Comparison of ENCODE assay signal across 8 mouse cellular contexts in the genomic region with DNA sequence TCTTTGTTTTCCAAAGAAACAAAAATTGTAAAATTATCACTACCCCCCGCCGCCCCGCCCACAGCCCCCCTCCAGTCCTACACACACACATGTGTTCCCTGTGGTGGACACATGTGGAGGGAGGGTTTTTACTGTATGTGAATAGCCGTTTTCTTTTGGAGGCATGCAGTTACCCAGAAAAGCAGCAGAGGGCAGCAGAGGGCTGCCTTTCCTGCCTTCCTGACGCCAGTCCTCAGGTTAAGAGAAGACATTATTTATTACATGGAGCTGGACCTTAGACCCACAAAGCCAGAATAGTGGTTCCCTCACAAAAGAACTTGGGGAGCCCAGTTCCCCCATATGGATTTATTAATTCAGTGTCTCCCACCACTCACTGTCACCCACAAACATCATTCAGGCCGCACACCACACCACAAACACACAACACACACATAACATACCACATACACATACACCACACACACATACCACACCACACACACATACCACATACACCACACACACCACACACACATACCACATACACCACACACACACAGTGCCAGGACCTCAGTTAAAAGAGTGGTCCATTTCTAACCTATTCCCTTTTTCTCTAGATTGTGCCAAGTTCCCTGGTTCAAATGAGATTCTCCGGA. TPM values are rescaled to one million over a fixed set of nuclear protein-coding genes. Genes with fewer than 3 reads are reported as not detected.
A peak's percentile ranks its signal among the peaks of the same experiment; 100 is the strongest.
DNase-seq lines count a peak whose midpoint lies in the region; ATAC-seq and TF ChIP-seq lines count a peak whose summit lies in the region.

No protein-coding gene starts in this region.

- DNase-seq in 3134 (ENCODE audit: extremely low read depth, insufficient read length, low spot score), result peak; percentile 40
- DNase-seq in adrenal gland, adult 8-10 months, result peak; percentile 49
- DNase-seq in embryo, embryonic 11.5 days (ENCODE audit: low read depth, low spot score), result peak; percentile 61
- peak; percentile 23 to 56 for DNase-seq in gastrocnemius, postnatal 4 days (ENCODE audit: low spot score in 2 of 2)
- DNase-seq in kidney, adult 2 months, result peak; percentile 79
- peak; percentile 87 for DNase-seq in limb, embryonic 11.5 days (ENCODE audit: low spot score)
- DNase-seq in spleen, adult 2 months (ENCODE audit: low read depth in 1 of 2, low spot score in 2 of 2), result peak; percentile 37 to 66

- peak; percentile 73 for ATAC-seq in limb, embryonic 11.5 days (ENCODE audit: insufficient number of reproducible peaks, low FRiP score, low TSS enrichment, low read depth)
- peak; percentile 89 for ATAC-seq in midbrain, embryonic 15.5 days (replicated peaks)

- peak; percentile 94 for TF ChIP-seq CTCF in kidney, adult 2 months (conservative IDR thresholded peaks at IDR 0.05; ENCODE audit: insufficient read depth, insufficient read length, low read depth, low read length)
- TF ChIP-seq CTCF in spleen, adult 2 months (IDR thresholded peaks at IDR 0.05; ENCODE audit: extremely low read depth, insufficient read depth, insufficient read length, insufficient replicate concordance), result peak; percentile 92; the same call in 1 of the 2 replicates

- no peak overlapping the region for H3K4me2 ChIP-seq in limb, embryonic 11.5 days (ENCODE audit: low read depth, severe bottlenecking)
- no peak overlapping the region for H3K4me2 ChIP-seq in midbrain, embryonic 15.5 days

- H3K36me3 ChIP-seq in kidney, adult 2 months (ENCODE audit: control insufficient read depth, insufficient read depth, low read length), result no peaks in the 10 kb centered on the region
- H3K36me3 ChIP-seq in limb, embryonic 11.5 days (ENCODE audit: control insufficient read depth, insufficient read depth, low read length), result no peaks in the 10 kb centered on the region
- no peaks in the 10 kb centered on the region for H3K36me3 ChIP-seq in midbrain, embryonic 15.5 days (replicated peaks)
- no peaks in the 10 kb centered on the region for H3K36me3 ChIP-seq in spleen, adult 2 months (ENCODE audit: control insufficient read depth, insufficient read depth, low read length)

- WGBS in kidney, adult 2 months, result 21% methylated on average over 7 of the region's 7 CpGs
- 26% methylated on average over 7 of the region's 7 CpGs for WGBS in limb, embryonic 11.5 days
- 28% methylated on average over 7 of the region's 7 CpGs for WGBS in midbrain, embryonic 15.5 days
- WGBS in spleen, adult 2 months, result 15% methylated on average over 7 of the region's 7 CpGs

- no peak overlapping the region for H3K27ac ChIP-seq in kidney, adult 2 months (ENCODE audit: insufficient read depth, low read depth, low read length)
- no peak overlapping the region for H3K27ac ChIP-seq in limb, embryonic 11.5 days (replicated peaks; ENCODE audit: low read depth, low read length)
- H3K27ac ChIP-seq in midbrain, embryonic 15.5 days, result no peak overlapping the region
- H3K27ac ChIP-seq in spleen, adult 2 months (ENCODE audit: insufficient read depth, low read length), result no peak overlapping the region

- H3K27me3 ChIP-seq in kidney, adult 2 months (replicated peaks; ENCODE audit: control insufficient read depth, insufficient read depth, low read length), result no peaks in the 10 kb centered on the region
- H3K27me3 ChIP-seq in limb, embryonic 11.5 days (ENCODE audit: control insufficient read depth, insufficient read depth, low read length), result no peaks in the 10 kb centered on the region
- H3K27me3 ChIP-seq in midbrain, embryonic 15.5 days (replicated peaks), result peaks cover 7% of the 10 kb centered on the region
- H3K27me3 ChIP-seq in spleen, adult 2 months (ENCODE audit: control insufficient read depth, insufficient read depth, low read length), result 0 out of 2 replicates have a peak, but pooled peaks cover 2% of the 10 kb centered on the region

- H3K9ac ChIP-seq in limb, embryonic 11.5 days (ENCODE audit: low read length), result no peak overlapping the region
- H3K9ac ChIP-seq in midbrain, embryonic 15.5 days, result no peak overlapping the region

- H3K4me1 ChIP-seq in kidney, adult 2 months (ENCODE audit: control insufficient read depth, insufficient read depth, low read length), result peaks cover 3% of the 10 kb centered on the region; the same call in 1 of the 2 replicates
- no peaks in the 10 kb centered on the region for H3K4me1 ChIP-seq in limb, embryonic 11.5 days (ENCODE audit: control insufficient read depth, insufficient read depth, low read length)
- no peaks in the 10 kb centered on the region for H3K4me1 ChIP-seq in midbrain, embryonic 15.5 days
- H3K4me1 ChIP-seq in spleen, adult 2 months (ENCODE audit: control insufficient read depth, insufficient read depth, insufficient read length), result 0 out of 2 replicates have a peak, but pooled peaks cover 3% of the 10 kb centered on the region

- H3K4me3 ChIP-seq in kidney, adult 2 months (ENCODE audit: insufficient read depth, low read depth, low read length), result no peak overlapping the region
- H3K4me3 ChIP-seq in limb, embryonic 11.5 days (ENCODE audit: low read depth, low read length), result no peak overlapping the region
- H3K4me3 ChIP-seq in midbrain, embryonic 15.5 days, result no peak overlapping the region
- H3K4me3 ChIP-seq in spleen, adult 2 months (ENCODE audit: extremely low read depth, insufficient read depth, insufficient read length), result no peak overlapping the region

- H3K9me3 ChIP-seq in limb, embryonic 11.5 days (ENCODE audit: control insufficient read depth, low read length), result no peaks in the 10 kb centered on the region
- H3K9me3 ChIP-seq in midbrain, embryonic 15.5 days, result no peaks in the 10 kb centered on the region

- TF ChIP-seq POLR2A in kidney, adult 2 months (IDR thresholded peaks at IDR 0.05; ENCODE audit: low read depth, low read length), result no peak
- no peak for TF ChIP-seq POLR2A in spleen, adult 2 months (IDR thresholded peaks at IDR 0.05; ENCODE audit: low read depth, low read length)

RNA-seq across cellular contexts. Expression of gene Efcab14, which starts 5.8 kb away (rescaled TPM):
- total RNA-seq in adrenal gland, adult 8-10 months (2022), result 100 to 1,000 TPM in 2 of 4 experiments, 10 to 100 TPM in 2; 80.9 to 113 (median 100) TPM
- total RNA-seq in gastrocnemius, postnatal 4 days (2021), result 10 to 100 TPM; 36.5 to 40.3 TPM
- 26.4 and 27.9 TPM in 2 replicates for polyA plus RNA-seq in kidney, adult 2 months (2012; rRNA removed)
- 44.3 and 48.5 TPM in 2 replicates for polyA plus RNA-seq in limb, embryonic 11.5 days (2014; fragmentation: Nextera tagmentation; extraction: Ambion mirVana)
- 16.3 and 17.5 TPM in 2 replicates for polyA plus RNA-seq in midbrain, embryonic 15.5 days (2015; fragmentation: Nextera tagmentation; extraction: Ambion mirVana)
- polyA plus RNA-seq in spleen, adult 2 months (2012; rRNA removed), result 12.8 and 19.6 TPM in 2 replicates

RNA-seq across cellular contexts. Expression of gene Tex38, which starts 49.1 kb away (rescaled TPM):
- 1 to 10 TPM; 2.0 to 4.9 (median 2.4) TPM for total RNA-seq in adrenal gland, adult 8-10 months (2022)
- 1 to 10 TPM; 1.0 to 1.1 TPM for total RNA-seq in gastrocnemius, postnatal 4 days (2021)
- polyA plus RNA-seq in kidney, adult 2 months (2012; rRNA removed), result 0.47 and 0.49 TPM in 2 replicates
- polyA plus RNA-seq in limb, embryonic 11.5 days (2014; fragmentation: Nextera tagmentation; extraction: Ambion mirVana), result 0.32 and 0.65 TPM in 2 replicates
- polyA plus RNA-seq in midbrain, embryonic 15.5 days (2015; fragmentation: Nextera tagmentation; extraction: Ambion mirVana), result 0.58 and 0.66 TPM in 2 replicates
- polyA plus RNA-seq in spleen, adult 2 months (2012; rRNA removed), result 0.14 and 0.32 TPM in 2 replicates

RNA-seq across cellular contexts. Expression of gene Atpaf1, which starts 52.9 kb away (rescaled TPM):
- 10 to 100 TPM; 58.4 to 89.8 (median 74.5) TPM for total RNA-seq in adrenal gland, adult 8-10 months (2022)
- 10 to 100 TPM; 30.3 to 32.0 TPM for total RNA-seq in gastrocnemius, postnatal 4 days (2021)
- polyA plus RNA-seq in kidney, adult 2 months (2012; rRNA removed), result 35.0 and 43.2 TPM in 2 replicates
- polyA plus RNA-seq in limb, embryonic 11.5 days (2014; fragmentation: Nextera tagmentation; extraction: Ambion mirVana), result 58.7 and 63.3 TPM in 2 replicates
- 35.2 and 42.8 TPM in 2 replicates for polyA plus RNA-seq in midbrain, embryonic 15.5 days (2015; fragmentation: Nextera tagmentation; extraction: Ambion mirVana)
- 20.2 and 35.6 TPM in 2 replicates for polyA plus RNA-seq in spleen, adult 2 months (2012; rRNA removed)
